Mouse (Mus musculus): Measurements from ENCODE around the gene BC048671. TPM values are rescaled to one million over a fixed set of nuclear protein-coding genes. Genes with fewer than 3 reads are reported as not detected.

BC048671 gene
- not detected in 2 replicates for polyA plus RNA-seq (2015; fragmentation: Nextera tagmentation; extraction: Ambion mirVana)

DNA sequence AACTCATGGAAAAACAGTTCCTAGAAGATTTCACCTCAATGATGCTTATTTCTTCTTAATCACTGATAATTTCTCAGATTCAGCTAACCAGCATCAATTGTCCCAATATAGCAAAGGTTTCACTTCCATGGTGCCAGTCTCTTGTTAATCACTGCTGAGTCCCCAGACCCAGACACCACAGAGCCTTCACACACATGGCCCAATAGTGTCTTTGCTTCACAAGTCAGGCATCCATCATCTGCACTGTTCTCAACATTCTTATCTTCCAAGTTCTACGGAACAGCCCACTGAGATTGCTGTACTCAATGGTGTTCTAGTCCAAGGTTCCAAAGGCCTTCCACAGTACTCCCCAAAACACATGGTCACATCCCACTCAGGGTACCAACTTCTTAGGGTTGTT, at the start of gene BC048671:
Gene BC048671, plus strand, starts transcription at position 301 of the 400 bp plus-strand sequence.
- no peaks in the 10 kb centered on the region for H3K9me3 ChIP-seq
- no peak within 1 kb of the TSS for H3K27ac ChIP-seq
- no peak for ATAC-seq (replicated peaks)
- H3K27me3 ChIP-seq (replicated peaks): no peaks in the 10 kb centered on the region
- H3K36me3 ChIP-seq (replicated peaks): no peaks in the 10 kb centered on the region
- H3K4me3 ChIP-seq: no peak within 1 kb of the TSS
- no peaks in the 10 kb centered on the region for H3K4me1 ChIP-seq
- 88% methylated on average over 1 of the region's 1 CpGs for WGBS
- H3K4me2 ChIP-seq: no peak within 1 kb of the TSS
- H3K9ac ChIP-seq: no peak within 1 kb of the TSS

DNA sequence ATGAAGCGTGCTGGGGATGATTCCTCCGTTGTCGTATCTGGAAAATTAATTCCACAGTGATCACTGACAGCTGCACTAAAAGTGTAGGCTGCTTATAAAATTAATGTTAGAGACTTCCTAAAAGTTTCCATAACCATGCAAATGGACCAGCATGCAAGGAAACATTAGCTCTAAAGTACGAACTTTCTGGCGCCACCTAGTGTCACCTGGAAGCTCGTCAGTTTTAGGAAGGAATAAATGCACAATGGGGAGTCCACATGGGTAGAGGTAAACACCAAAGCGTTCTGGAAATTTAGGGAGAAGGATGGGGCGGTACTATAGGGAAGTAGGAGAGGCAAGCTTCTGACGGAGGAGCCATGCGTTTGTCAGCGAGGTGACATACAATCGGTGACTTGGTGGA, 12.8 kb upstream of the BC048671 start:
- ATAC-seq (replicated peaks): no peak
- H3K27me3 ChIP-seq (replicated peaks): no peaks in the 10 kb centered on the region
- WGBS: 57% methylated on average over 12 of the region's 12 CpGs
- H3K4me2 ChIP-seq: no peak overlapping the region
- H3K27ac ChIP-seq: no peak overlapping the region
- H3K9me3 ChIP-seq: no peaks in the 10 kb centered on the region
- no peaks in the 10 kb centered on the region for H3K4me1 ChIP-seq
- no peak overlapping the region for H3K9ac ChIP-seq
- H3K4me3 ChIP-seq: no peak overlapping the region
- no peaks in the 10 kb centered on the region for H3K36me3 ChIP-seq (replicated peaks)

GRCm38 (mm10) chr6:90306315-90306975, 5.4 kb downstream of the BC048671 start:
- H3K4me3 ChIP-seq: no peak overlapping the region
- H3K9me3 ChIP-seq: peaks cover 6% of the 10 kb centered on the region; the same call in 1 of the 2 replicates
- no peaks in the 10 kb centered on the region for H3K27me3 ChIP-seq (replicated peaks)
- 88% methylated on average over 6 of the region's 6 CpGs for WGBS
- H3K27ac ChIP-seq: no peak overlapping the region
- H3K9ac ChIP-seq: no peak overlapping the region
- no peak overlapping the region for H3K4me2 ChIP-seq
- no peaks in the 10 kb centered on the region for H3K36me3 ChIP-seq (replicated peaks)
- H3K4me1 ChIP-seq: no peaks in the 10 kb centered on the region
- ATAC-seq (replicated peaks): no peak

DNA sequence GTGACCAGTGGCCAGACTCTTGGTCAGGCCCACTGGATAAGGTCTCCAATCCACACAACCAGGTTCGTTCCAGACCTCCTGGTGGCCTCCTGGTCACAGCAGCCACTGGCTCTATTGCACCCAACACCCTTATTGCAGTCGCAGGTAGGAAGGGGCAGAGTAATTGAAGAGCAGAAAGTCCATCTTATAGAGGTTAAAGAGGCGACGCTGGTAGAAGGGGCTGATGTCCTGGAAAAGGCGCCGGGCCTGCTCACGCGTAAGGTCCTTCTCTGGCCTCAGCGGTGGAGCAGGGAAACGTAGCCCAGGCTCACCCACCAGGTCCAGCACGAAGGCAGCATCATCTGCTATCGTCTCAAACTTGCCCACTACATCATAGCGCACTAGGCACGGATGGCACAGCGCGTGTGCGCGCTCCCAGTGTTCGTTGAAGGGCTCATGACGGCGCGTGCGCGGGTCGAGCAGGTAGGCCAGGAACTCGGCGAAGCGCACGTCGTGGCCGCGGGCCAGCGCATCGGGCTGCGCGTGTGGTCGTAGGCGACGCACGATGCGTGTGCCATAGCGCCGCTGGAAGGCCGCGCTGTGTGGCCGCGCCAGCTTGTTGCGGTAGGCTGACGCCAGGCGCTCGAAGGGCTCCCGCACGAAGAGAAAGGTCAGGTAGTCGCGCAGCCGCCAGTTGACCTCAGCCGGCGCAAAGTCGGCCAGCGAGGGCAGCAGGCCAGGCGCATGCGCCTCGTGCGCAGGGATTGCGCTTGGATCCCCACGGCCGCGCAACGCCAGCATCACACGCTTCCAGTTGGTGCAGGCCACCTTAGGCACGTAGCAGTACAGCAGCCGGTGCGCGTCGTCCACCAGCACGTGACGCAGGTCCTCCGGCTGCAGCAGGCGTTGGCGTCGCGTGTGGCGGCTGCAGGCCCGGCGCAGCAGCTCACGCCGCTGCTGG, 8.1 kb downstream of the BC048671 start:
- 84% methylated on average over 87 of the region's 87 CpGs for WGBS
- ATAC-seq (replicated peaks): no peak
- H3K9me3 ChIP-seq: peaks cover 6% of the 10 kb centered on the region; the same call in 1 of the 2 replicates

GRCm38 (mm10) chr6:90315961-90316360, 14.9 kb downstream of the BC048671 start:
- Histone ChIP-seq H3K4me3 (no peak overlapping the region), H3K36me3 (replicated peaks) (no peaks in the 10 kb centered on the region), H3K27me3 (replicated peaks) (no peaks in the 10 kb centered on the region), H3K4me1 (no peaks in the 10 kb centered on the region), H3K9me3 (no peaks in the 10 kb centered on the region), H3K4me2 (no peak overlapping the region), H3K27ac (no peak overlapping the region), H3K9ac (no peak overlapping the region)
- no peak for ATAC-seq (replicated peaks)
- 84% methylated on average over 5 of the region's 5 CpGs for WGBS

More for the DNA sequence above, 8.1 kb downstream of the BC048671 start:
- Histone ChIP-seq H3K36me3 (replicated peaks) (no peaks in the 10 kb centered on the region), H3K9ac (no peak overlapping the region), H3K4me1 (no peaks in the 10 kb centered on the region), H3K27ac (no peak overlapping the region), H3K4me2 (no peak overlapping the region), H3K4me3 (no peak overlapping the region), H3K27me3 (replicated peaks) (no peaks in the 10 kb centered on the region)

GRCm38 (mm10) chr6:90317510-90318258, 16.7 kb downstream of the BC048671 start:
- Histone ChIP-seq H3K27me3 (replicated peaks) (no peaks in the 10 kb centered on the region), H3K4me1 (no peaks in the 10 kb centered on the region), H3K36me3 (replicated peaks) (no peaks in the 10 kb centered on the region), H3K9me3 (no peaks in the 10 kb centered on the region), H3K4me2 (no peak overlapping the region), H3K9ac (no peak overlapping the region), H3K27ac (no peak overlapping the region), H3K4me3 (no peak overlapping the region)
- 68% methylated on average over 2 of the region's 2 CpGs for WGBS
- no peak for ATAC-seq (replicated peaks)

- H3K9me3 ChIP-seq: no peaks in the 10 kb centered on the region
- no peak overlapping the region for H3K4me2 ChIP-seq
- H3K27me3 ChIP-seq (replicated peaks): no peaks in the 10 kb centered on the region
- H3K9ac ChIP-seq: no peak overlapping the region
- ATAC-seq (replicated peaks): no peak
- no peak overlapping the region for H3K4me3 ChIP-seq
- no peaks in the 10 kb centered on the region for H3K4me1 ChIP-seq
- H3K27ac ChIP-seq: no peak overlapping the region
- WGBS: 93% methylated on average over 2 of the region's 2 CpGs
- no peaks in the 10 kb centered on the region for H3K36me3 ChIP-seq (replicated peaks)
Observed at GRCm38 (mm10) chr6:90319019-90319418, 18.0 kb downstream of the BC048671 start.

- no peak overlapping the region for H3K4me2 ChIP-seq
- no peak overlapping the region for H3K9ac ChIP-seq
- 77% methylated on average over 7 of the region's 7 CpGs for WGBS
- no peak overlapping the region for H3K4me3 ChIP-seq
- no peaks in the 10 kb centered on the region for H3K9me3 ChIP-seq
- no peaks in the 10 kb centered on the region for H3K27me3 ChIP-seq (replicated peaks)
- no peak overlapping the region for H3K27ac ChIP-seq
- ATAC-seq (replicated peaks): no peak
- H3K36me3 ChIP-seq (replicated peaks): no peaks in the 10 kb centered on the region
- no peaks in the 10 kb centered on the region for H3K4me1 ChIP-seq
Observed at GRCm38 (mm10) chr6:90319475-90320191, 18.6 kb downstream of the BC048671 start.

DNA sequence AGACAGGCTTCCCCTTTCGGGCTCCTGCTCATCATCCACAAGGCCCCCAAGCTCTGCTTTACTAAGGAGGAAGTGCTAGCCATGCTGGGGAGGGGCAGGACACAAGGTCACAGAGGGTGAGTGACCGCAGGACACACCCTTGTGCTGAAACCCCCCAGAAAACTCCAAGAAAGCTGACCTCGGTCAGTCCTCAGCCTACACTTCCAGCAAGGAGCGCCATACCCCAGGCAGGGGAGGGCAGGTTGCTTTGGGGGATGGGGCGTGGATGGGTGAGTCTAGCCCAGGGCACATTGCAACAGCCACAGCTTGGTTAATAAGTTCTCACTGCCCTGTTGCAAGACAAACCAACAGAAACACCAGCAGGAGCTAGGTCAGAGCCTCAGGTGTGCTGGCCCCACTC, 19.4 kb downstream of the BC048671 start:
- ATAC-seq (replicated peaks): no peak
- no peaks in the 10 kb centered on the region for H3K9me3 ChIP-seq
- H3K4me1 ChIP-seq: peaks cover 4% of the 10 kb centered on the region; the same call in 1 of the 2 replicates
- H3K36me3 ChIP-seq (replicated peaks): no peaks in the 10 kb centered on the region
- H3K27me3 ChIP-seq (replicated peaks): no peaks in the 10 kb centered on the region
- 92% methylated on average over 5 of the region's 5 CpGs for WGBS
- H3K4me2 ChIP-seq: no peak overlapping the region
- no peak overlapping the region for H3K27ac ChIP-seq
- H3K4me3 ChIP-seq: no peak overlapping the region
- no peak overlapping the region for H3K9ac ChIP-seq

DNA sequence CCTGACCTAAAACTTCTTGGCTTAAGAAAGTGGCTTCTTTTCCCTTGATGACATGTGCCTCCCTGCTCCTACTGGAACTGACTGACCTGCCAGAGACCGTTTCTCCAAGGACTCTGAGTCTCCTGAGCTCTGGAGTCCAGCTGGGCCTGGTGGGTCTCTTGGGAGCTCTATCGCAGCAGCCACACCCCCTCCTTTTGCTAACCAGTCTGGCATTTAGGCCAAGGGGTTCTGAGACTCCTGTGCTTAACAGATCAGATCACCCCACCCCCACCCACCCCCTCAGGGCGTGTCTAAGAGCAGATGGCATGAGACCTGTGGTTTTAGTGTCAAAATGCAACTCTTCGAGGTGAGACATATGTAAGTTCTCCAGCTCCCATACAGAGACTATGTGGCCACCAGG, 20.8 kb downstream of the BC048671 start:
- Histone ChIP-seq H3K4me1 (peaks cover 4% of the 10 kb centered on the region; the same call in 1 of the 2 replicates), H3K9me3 (no peaks in the 10 kb centered on the region), H3K9ac (no peak overlapping the region), H3K4me2 (no peak overlapping the region), H3K4me3 (no peak overlapping the region), H3K27me3 (replicated peaks) (no peaks in the 10 kb centered on the region), H3K36me3 (replicated peaks) (no peaks in the 10 kb centered on the region), H3K27ac (no peak overlapping the region)
- 58% methylated on average over 4 of the region's 4 CpGs for WGBS
- no peak for ATAC-seq (replicated peaks)

DNA sequence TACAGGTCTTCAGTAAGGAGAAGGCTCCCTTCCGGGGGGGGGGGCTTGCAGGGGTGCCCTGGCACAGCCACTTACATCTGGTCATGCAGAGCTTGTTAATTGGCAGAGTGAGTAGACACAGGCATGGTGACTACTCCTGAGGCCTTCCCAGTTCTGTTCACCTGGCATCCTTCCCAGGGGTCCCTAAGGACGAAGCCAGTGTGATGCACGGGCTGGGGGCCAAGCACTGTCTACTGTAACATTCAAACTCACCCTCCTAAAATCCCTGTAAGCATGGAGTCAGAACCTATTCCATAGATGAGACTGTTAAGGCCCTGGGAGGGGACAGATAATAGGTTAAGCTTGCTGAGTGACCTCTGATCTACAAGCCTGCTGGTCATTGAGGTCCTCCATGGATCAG, 23.0 kb downstream of the BC048671 start:
- WGBS: 74% methylated on average over 3 of the region's 3 CpGs
- H3K4me3 ChIP-seq: no peak overlapping the region
- no peak for ATAC-seq (replicated peaks)

More for the DNA sequence above, 23.0 kb downstream of the BC048671 start:
- Histone ChIP-seq H3K9me3 (no peaks in the 10 kb centered on the region), H3K4me2 (no peak overlapping the region), H3K27ac (no peak overlapping the region), H3K4me1 (peaks cover 4% of the 10 kb centered on the region; the same call in 1 of the 2 replicates), H3K36me3 (replicated peaks) (no peaks in the 10 kb centered on the region), H3K9ac (no peak overlapping the region), H3K27me3 (replicated peaks) (no peaks in the 10 kb centered on the region)

Data from midbrain, embryonic 15.5 days (tissue).